Mouse (Mus musculus) embryonic facial prominence, embryonic 14.5 days (tissue): ENCODE data around the gene Trim66. TPM values are rescaled to one million over a fixed set of nuclear protein-coding genes. Genes with fewer than 3 reads are reported as not detected.

ENCODE experiments used
- ATAC-seq: fragments of 200-750 bp; cut with Nextera tagmentation; 2 replicates; pipeline ENCODE4 v1.8.0; 2017; ENCODE audit warnings: low read depth, moderate number of reproducible peaks, moderate TSS enrichment
- DNase-seq: peaks from one replicate; pipeline ENCODE4 v3.0.0-alpha.2; 2015; ENCODE audit warnings: low spot score
- H3K27ac ChIP-seq: fragments of 300-500 bp; sonication (generic); replicated peaks from 2 replicates; pipeline ENCODE4 v1.5.1; 2014; ENCODE audit warnings: low read depth, mild to moderate bottlenecking, low read length, moderate library complexity
- H3K27me3 ChIP-seq: fragments of 300-500 bp; sonication (generic); replicated peaks from 2 replicates; pipeline ENCODE4 v1.6.1; 2014; ENCODE audit warnings: low read length; ENCODE audit not compliant: control insufficient read depth, insufficient read depth
- H3K36me3 ChIP-seq: fragments of 300-500 bp; sonication (generic); 2 replicates; pipeline ENCODE4 v1.6.1; 2014; ENCODE audit warnings: low read length, mixed read lengths; ENCODE audit not compliant: control insufficient read depth, insufficient read depth
- H3K4me1 ChIP-seq: fragments of 300-500 bp; sonication (generic); 2 replicates; pipeline ENCODE4 v1.6.1; 2014; ENCODE audit warnings: antibody characterized with exemption, low read length; ENCODE audit not compliant: control insufficient read depth, insufficient read depth
- H3K4me2 ChIP-seq: fragments of 300-500 bp; sonication (generic); 2 replicates; pipeline ENCODE4 v1.6.1; 2014; ENCODE audit warnings: low read depth, mild to moderate bottlenecking, low read length, moderate library complexity, mixed read lengths
- H3K4me3 ChIP-seq: fragments of 300-500 bp; sonication (generic); 2 replicates; pipeline ENCODE4 v1.5.1; 2014; ENCODE audit warnings: low read depth, mild to moderate bottlenecking, low read length
- H3K9ac ChIP-seq: fragments of 300-500 bp; sonication (generic); 2 replicates; pipeline ENCODE4 v1.6.1; 2014; ENCODE audit warnings: low read depth, mild to moderate bottlenecking, low read length, moderate library complexity, mixed read lengths
- H3K9me3 ChIP-seq: fragments of 300-500 bp; sonication (generic); 2 replicates; pipeline ENCODE4 v1.6.1; 2016; ENCODE audit warnings: low read length; ENCODE audit not compliant: control insufficient read depth
- WGBS: fragments of 180-500 bp; shearing (Covaris S2); extraction: QIAGEN DNeasy Blood & Tissue Kit; methylation state at CpG from one replicate; pipeline ENCODE4 v1.1.7; 2014; 5-methylcytosine and 5-hydroxymethylcytosine counted together
- polyA plus RNA-seq: library from polyadenylated mRNA; unstranded; fragments of >200 nt; fragmentation: Nextera tagmentation; extraction: Ambion mirVana; gene quantifications from 2 replicates; pipeline ENCODE4 v1.2.1, GENCODE M21; 2014

Trim66 gene
- polyA plus RNA-seq, 1 experiment from 2014 or later, result 3.2 TPM

DNA sequence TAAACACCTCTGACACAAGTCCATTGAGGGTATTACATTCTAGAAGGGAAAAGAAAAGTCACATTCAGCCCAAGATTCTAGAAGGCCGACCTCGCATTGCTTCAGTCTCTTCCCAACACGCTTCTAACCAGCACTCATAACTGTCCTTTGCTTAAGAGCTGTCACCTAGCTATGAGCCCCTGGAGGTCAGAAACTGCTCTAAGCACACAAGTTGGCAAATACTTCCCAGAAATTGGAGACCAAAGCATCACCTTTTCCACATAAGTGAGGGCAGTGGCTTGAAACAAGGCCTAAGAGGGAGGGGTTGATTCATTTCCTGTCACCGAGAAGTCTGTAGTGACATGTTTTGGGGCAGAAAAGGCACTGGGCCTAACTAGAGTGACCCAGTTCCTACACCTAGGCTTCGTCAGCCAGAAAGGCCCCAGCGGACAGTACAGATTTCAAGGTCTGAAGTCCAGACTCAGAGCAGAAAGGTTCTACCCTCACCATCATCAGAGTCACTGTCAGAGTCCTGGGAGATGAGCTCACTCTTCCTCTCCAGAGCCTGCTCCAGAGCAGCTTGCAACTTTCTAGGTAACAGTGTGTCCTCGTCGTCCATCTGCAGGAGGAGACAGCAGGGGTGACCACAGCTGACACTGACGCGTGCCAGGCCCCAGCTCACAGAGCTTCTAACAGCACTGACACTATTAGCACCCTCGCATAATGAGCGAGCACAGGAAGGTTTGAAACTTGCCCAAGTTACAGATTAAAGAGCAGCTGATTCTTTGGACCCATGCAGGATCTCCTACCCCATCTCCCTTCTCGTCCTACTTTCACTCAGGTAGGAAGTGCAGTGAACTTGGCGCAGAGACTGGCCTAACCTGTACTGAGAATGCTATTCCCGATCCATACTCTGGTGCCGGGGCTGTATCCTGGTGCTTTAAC lies 18.1 kb upstream of the Trim66 start:
- Histone ChIP-seq H3K4me1 (no peaks in the 10 kb centered on the region), H3K4me2 (no peak overlapping the region), H3K36me3 (peaks cover 71% of the 10 kb centered on the region), H3K9me3 (no peaks in the 10 kb centered on the region), H3K4me3 (no peak overlapping the region), H3K27ac (no peak overlapping the region), H3K9ac (no peak overlapping the region), H3K27me3 (no peaks in the 10 kb centered on the region)
- ATAC-seq, result no peak
- DNase-seq, result no peak
- WGBS, result 78% methylated on average over 16 of the region's 16 CpGs

DNA sequence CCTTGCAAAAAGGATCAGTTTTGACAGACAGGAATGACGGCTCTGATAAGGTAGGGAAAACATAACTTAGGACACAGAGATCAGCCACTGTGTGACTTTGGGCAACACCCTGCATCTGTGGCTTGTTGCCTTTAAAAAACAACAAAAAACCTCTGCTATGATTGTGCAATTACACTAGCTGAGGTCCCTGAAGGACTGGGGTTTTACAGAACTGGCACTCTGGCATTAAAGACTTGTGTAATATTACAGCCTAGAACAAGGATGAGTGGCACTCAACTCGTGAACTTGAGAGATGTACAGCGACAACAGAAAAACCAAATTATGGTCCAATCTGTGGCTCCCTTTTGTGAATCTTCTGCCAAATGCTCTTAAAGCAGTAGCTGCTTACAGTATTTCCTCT lies 16.8 kb upstream of the Trim66 start:
- peaks cover 66% of the 10 kb centered on the region for H3K36me3 ChIP-seq
- WGBS, result 72% methylated on average over 3 of the region's 3 CpGs
- H3K4me3 ChIP-seq, result no peak overlapping the region
- peak overlapping the region; percentile 45; the same call in 1 of the 2 replicates for H3K27ac ChIP-seq
- ATAC-seq, result no peak
- no peaks in the 10 kb centered on the region for H3K27me3 ChIP-seq
- DNase-seq, result no peak
- H3K9ac ChIP-seq, result no peak overlapping the region
- no peaks in the 10 kb centered on the region for H3K9me3 ChIP-seq
- no peak overlapping the region for H3K4me2 ChIP-seq
- H3K4me1 ChIP-seq, result peaks cover 6% of the 10 kb centered on the region; the same call in 1 of the 2 replicates

DNA sequence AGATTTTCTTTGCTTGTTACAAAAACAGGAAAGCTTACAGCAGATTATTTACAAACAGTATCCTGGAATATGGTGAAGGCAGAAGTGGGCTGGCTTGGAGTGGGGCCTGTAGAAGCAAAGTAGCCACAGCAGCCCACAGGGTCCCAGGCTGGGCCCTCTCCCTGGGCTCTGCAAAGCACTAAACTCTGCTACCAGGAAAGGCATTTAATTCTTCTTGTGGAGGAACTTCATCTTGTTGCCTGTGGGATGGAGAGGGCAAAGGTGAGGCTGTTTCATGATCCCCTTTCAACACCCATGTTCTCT lies 16.5 kb upstream of the Trim66 start:
- Histone ChIP-seq H3K4me2 (no peak overlapping the region), H3K27ac (peak overlapping the region; percentile 45; the same call in 1 of the 2 replicates), H3K27me3 (no peaks in the 10 kb centered on the region), H3K4me3 (no peak overlapping the region), H3K4me1 (peaks cover 6% of the 10 kb centered on the region; the same call in 1 of the 2 replicates), H3K36me3 (peaks cover 64% of the 10 kb centered on the region), H3K9ac (no peak overlapping the region), H3K9me3 (no peaks in the 10 kb centered on the region)
- ATAC-seq (no peak), DNase-seq (no peak)

DNA sequence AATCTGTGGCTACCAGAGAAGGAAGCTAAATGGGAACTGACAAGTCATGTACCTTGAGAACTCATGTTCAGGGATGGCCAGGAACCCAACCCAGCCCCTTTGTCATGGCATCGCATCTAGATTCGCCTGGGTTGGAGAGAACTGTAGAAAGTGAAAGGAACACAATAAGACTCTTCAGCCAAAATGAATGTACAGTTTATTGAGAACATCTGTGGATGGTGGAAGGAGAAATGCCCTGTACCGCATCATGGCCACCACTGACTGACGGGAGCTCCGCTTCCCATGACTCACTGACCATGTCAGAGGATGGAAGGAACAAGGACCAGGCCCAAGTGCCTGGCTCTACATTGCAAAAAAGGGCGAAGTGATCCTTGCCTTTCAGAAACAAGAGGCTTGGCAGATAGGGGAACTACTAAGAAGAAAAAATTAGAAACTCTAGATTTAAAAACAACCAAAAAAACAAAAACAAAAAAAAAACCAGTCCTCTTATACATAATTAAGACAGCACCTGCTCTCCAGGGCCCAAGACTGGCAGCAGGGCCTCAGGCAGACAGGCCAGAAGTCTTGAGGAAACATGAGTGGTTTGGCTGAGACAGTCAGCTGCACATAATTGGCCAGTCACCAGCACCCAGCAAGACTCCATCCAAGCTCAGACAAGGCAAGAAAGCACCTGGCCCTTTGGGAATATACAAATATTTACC lies 16.0 kb upstream of the Trim66 start:
- H3K4me2 ChIP-seq, result no peak overlapping the region
- no peaks in the 10 kb centered on the region for H3K9me3 ChIP-seq
- H3K36me3 ChIP-seq, result peaks cover 64% of the 10 kb centered on the region
- DNase-seq, result no peak
- peak overlapping the region; percentile 45; the same call in 1 of the 2 replicates for H3K27ac ChIP-seq
- peaks cover 6% of the 10 kb centered on the region; the same call in 1 of the 2 replicates for H3K4me1 ChIP-seq
- no peak overlapping the region for H3K4me3 ChIP-seq
- no peak for ATAC-seq
- H3K27me3 ChIP-seq, result no peaks in the 10 kb centered on the region
- WGBS, result 44% methylated on average over 6 of the region's 6 CpGs
- H3K9ac ChIP-seq, result no peak overlapping the region

DNA sequence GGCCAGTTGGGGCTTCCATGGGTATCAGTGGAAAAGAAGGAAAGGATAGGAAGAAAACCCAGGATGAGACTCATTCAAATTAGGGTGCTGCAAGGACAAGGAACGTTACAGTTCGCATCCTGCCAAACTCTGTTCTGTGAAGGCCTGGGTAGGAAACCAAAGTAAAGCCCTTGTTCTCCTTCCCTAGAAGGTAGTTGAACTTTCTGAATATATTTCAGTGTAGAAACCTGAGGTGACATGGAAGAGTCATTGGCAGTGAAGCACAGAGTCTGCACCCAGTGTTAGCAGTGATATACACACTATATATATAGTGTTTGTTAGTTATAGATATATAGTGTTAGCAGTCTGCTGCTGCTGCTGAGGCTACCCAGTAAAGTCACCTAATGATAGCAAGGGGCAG lies 15.4 kb upstream of the Trim66 start:
- Histone ChIP-seq H3K4me3 (no peak overlapping the region), H3K27ac (0 out of 2 replicates have a peak overlapping the region, but pooled peaks have one; percentile 15), H3K4me1 (peaks cover 6% of the 10 kb centered on the region), H3K9ac (no peak overlapping the region), H3K36me3 (peaks cover 64% of the 10 kb centered on the region), H3K27me3 (no peaks in the 10 kb centered on the region), H3K9me3 (no peaks in the 10 kb centered on the region), H3K4me2 (no peak overlapping the region)
- no peak for DNase-seq
- no peak for ATAC-seq
- WGBS, result 67% methylated on average over 2 of the region's 2 CpGs

DNA sequence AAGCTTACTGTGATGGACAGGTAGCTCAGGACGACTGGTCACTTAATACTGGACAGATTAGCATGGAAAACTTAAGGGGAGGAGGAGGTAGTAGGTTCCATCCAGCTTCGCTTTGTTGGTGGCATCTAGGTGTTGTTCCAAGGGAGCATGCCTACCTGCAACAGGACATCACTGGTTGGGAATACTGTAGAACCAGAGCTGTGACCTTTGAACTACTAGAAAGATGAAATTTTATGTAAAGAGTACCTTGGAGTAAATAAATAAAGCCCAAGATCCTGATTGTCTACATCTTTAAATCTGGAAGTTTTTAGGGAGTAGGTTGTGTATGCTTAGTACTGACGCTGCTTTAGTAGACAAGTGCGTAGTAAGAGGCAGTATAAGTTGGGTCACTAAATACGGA lies 14.2 kb upstream of the Trim66 start:
- Histone ChIP-seq H3K4me1 (peaks cover 12% of the 10 kb centered on the region), H3K36me3 (peaks cover 64% of the 10 kb centered on the region), H3K27ac (no peak overlapping the region), H3K9ac (0 out of 2 replicates have a peak overlapping the region, but pooled peaks have one; percentile 21), H3K4me3 (no peak overlapping the region), H3K27me3 (no peaks in the 10 kb centered on the region), H3K4me2 (no peak overlapping the region), H3K9me3 (no peaks in the 10 kb centered on the region)
- DNase-seq (no peak), ATAC-seq (no peak)
- WGBS, result 74% methylated on average over 5 of the region's 5 CpGs

DNA sequence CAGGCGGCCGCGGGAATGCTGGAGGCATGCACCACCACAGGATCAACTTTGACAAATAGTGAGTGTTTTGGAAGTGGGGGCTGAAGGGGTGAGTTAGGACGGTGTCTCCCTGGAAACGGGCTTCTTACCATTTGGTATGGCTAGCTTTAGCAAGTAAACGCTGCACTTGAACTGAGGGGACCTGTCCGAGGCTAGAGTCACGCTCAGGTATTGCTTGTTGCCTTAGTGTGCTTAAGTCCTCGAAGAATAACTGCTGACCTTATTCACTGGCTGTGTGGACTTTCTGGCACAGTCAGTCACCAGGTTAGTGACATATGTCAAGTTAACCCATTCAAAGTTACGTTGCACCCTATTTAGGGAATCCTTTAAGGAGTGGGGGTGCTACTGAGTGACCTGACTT lies 12.0 kb upstream of the Trim66 start:
- Histone ChIP-seq H3K27me3 (no peaks in the 10 kb centered on the region), H3K9ac (peak overlapping the region; percentile 99), H3K4me3 (peak overlapping the region; percentile 98), H3K4me2 (peak overlapping the region; percentile 89), H3K27ac (peak overlapping the region; percentile 98; the same call in 1 of the 2 replicates), H3K36me3 (peaks cover 47% of the 10 kb centered on the region), H3K9me3 (no peaks in the 10 kb centered on the region), H3K4me1 (peaks cover 12% of the 10 kb centered on the region)
- DNase-seq, result no peak
- 3% methylated on average over 10 of the region's 10 CpGs for WGBS
- ATAC-seq, result no peak

DNA sequence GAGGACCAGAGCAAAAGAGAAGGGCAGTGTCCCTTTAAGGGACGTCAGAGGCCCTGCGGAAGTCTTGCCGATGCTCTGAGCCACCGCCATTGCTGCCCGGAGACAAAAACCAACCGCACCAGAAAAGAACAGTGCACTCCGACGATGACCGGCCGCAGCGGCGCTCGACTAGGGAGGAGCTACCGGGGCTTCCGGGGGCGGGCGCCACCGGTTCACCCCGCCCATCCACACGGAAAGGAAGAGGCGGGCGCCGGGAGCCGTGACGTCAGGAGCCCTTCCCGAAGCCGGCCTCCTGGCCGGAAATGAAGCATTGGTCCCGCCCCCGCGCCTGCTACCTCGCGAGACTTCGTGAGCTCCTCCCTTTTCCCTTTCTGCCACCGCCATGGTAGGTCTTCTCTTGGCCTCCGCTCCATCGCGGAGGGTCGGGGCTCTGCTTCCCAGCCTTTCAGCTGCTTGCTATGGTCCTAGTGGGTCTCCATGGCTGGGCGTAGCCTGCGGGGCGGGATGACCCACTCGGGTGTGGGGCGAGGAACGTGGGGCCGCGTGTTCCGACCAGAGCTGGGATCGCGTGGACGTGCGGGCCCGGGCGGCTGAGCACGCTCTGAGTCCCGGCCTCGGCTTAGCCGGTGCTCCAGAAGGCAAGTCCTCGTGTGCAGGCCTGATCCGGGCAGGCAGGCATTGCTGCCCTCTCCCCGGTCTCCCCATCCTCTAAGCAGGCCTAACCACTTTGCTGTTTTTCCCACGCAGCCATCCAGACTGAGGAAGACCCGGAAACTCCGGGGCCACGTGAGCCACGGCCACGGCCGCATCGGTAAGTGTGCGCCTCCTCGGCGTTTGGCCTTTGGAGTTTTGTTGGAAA lies 11.1 kb upstream of the Trim66 start, which contains the start of gene Rpl27a:
Gene Rpl27a, plus strand, starts transcription at position 310 of the 859 bp plus-strand sequence.
- Histone ChIP-seq H3K27ac (peak within 1 kb of the TSS; percentile 98), H3K27me3 (no peaks in the 10 kb centered on the region), H3K4me3 (peak within 1 kb of the TSS; percentile 98), H3K4me2 (peak within 1 kb of the TSS; percentile 89), H3K9me3 (no peaks in the 10 kb centered on the region), H3K36me3 (peaks cover 38% of the 10 kb centered on the region), H3K4me1 (peaks cover 12% of the 10 kb centered on the region), H3K9ac (peak within 1 kb of the TSS; percentile 99)
- ATAC-seq (peak; percentile 94), DNase-seq (peak; percentile 99)
- WGBS, result under 1% methylated on average over 37 of the region's 72 CpGs
